Mouse (Mus musculus): ENCODE measurements around the gene Cers6. TPM values are rescaled to one million over a fixed set of nuclear protein-coding genes. Genes with fewer than 3 reads are reported as not detected.
A peak's percentile ranks its signal among the peaks of the same experiment; 100 is the strongest.

Gene Cers6
- total and polyA plus RNA-seq, 2 experiments, result 3.9 to 16.0 TPM

DNA sequence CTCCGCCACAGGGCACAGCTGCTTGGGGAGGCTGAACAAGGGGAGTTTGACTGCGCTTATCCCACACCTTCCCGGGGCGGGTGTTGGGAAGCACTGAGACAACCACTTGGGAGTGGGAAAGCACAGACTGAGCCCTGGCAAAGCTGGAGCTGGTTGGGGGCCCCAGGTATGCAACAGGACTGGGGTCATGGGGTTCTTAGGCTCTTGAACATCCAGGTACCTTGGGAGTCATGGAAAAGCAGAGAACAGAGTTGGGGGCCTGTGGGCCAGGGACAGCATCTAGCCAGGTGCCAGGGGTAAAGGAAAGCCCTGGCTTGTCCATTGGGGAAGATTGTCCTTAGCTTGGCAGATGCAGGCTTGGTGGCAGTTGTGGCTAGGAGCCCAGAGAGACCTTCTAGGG, 31.2 kb downstream of the Cers6 start:
- no peak overlapping the region for H3K27ac ChIP-seq (replicated peaks; ENCODE audit: insufficient read depth, low read depth, low read length)
- TF ChIP-seq CTCF (IDR thresholded peaks at IDR 0.05; ENCODE audit: low read depth, low read length), result no peak
- no peak for TF ChIP-seq POLR2A (IDR thresholded peaks at IDR 0.05; ENCODE audit: extremely low read depth, insufficient read depth, low read length)
- no peak for DNase-seq (ENCODE audit: extremely low read depth, low read depth, low spot score)
- 0 out of 2 replicates have a peak, but pooled peaks cover 1% of the 10 kb centered on the region for H3K4me1 ChIP-seq (ENCODE audit: control insufficient read depth, insufficient read depth, low read length)
- H3K9ac ChIP-seq (ENCODE audit: low read depth, low read length), result no peak overlapping the region
- H3K79me2 ChIP-seq (ENCODE audit: control insufficient read depth, insufficient read depth, low read length), result peaks cover 12% of the 10 kb centered on the region
- 94% methylated on average over 4 of the region's 4 CpGs for WGBS
- H3K36me3 ChIP-seq (ENCODE audit: control insufficient read depth, insufficient read depth, low read length), result no peaks in the 10 kb centered on the region
- H3K27me3 ChIP-seq (ENCODE audit: control insufficient read depth, insufficient read depth, low read length), result no peaks in the 10 kb centered on the region
- H3K4me3 ChIP-seq (ENCODE audit: insufficient read depth, low read depth, low read length), result no peak overlapping the region

DNA sequence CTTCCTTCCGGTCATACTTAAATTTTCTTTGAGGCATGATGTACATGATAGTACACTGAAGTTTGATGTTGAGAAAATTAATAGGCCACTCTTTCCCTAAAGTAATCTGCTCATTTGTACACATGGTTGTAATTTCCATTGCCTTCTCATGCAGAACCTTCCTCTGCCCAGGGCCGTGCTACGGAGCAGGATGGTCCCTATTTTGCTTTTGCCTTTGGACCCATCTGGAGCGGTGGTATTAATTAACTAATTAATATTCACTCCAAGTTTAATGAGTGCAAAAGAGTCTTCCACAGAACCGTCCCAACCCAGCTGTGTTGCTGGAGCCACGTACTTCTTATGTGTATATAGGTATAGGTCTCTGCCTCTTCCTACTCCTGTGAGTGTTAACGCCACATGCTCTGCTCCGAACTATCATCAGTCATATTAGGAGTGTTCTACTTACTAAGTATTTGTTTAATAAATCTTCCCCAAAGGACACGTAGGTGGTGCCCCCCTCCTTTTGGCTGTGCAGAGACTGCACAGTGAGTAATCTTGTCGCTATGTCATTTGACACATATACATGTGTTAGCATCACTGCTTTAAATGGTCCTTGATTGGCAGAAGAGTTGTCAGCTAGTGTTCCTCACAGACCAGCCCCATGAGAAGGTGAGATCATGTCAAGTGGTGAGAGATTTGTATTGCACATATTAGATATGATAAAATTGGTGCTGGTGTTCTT, 34.0 kb downstream of the Cers6 start:
- Histone ChIP-seq H3K79me2 (ENCODE audit: control insufficient read depth, insufficient read depth, low read length) (peaks cover 12% of the 10 kb centered on the region), H3K27me3 (ENCODE audit: control insufficient read depth, insufficient read depth, low read length) (no peaks in the 10 kb centered on the region), H3K9ac (ENCODE audit: low read depth, low read length) (no peak overlapping the region), H3K36me3 (ENCODE audit: control insufficient read depth, insufficient read depth, low read length) (no peaks in the 10 kb centered on the region), H3K4me1 (ENCODE audit: control insufficient read depth, insufficient read depth, low read length) (peaks cover 4% of the 10 kb centered on the region; the same call in 1 of the 2 replicates), H3K4me3 (ENCODE audit: insufficient read depth, low read depth, low read length) (no peak overlapping the region), H3K27ac (replicated peaks; ENCODE audit: insufficient read depth, low read depth, low read length) (no peak overlapping the region)
- TF ChIP-seq CTCF (IDR thresholded peaks at IDR 0.05; ENCODE audit: low read depth, low read length) (no peak), POLR2A (IDR thresholded peaks at IDR 0.05; ENCODE audit: extremely low read depth, insufficient read depth, low read length) (no peak)
- DNase-seq (ENCODE audit: extremely low read depth, low read depth, low spot score), result no peak
- WGBS, result 96% methylated on average over 10 of the region's 10 CpGs

DNA sequence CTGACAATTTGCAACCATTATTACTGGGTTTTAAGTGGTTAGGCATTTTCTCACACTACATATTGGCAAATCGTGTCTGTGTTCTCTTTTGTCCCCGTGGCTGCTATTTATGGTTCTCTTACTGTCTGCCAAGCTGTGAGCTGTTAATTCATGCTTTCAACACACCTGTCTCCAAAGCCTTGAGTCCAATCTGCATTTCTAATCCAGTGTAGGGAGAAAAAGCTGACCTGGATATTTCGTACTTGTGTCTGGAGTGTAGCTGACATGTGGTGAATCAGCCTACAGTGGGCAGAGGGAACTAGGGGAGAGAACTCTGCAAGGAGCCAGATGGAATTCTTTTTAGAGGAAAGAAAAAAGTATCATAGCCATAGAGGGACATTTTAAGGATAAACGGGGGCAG, 35.0 kb downstream of the Cers6 start:
- Histone ChIP-seq H3K79me2 (ENCODE audit: control insufficient read depth, insufficient read depth, low read length) (peaks cover 9% of the 10 kb centered on the region), H3K36me3 (ENCODE audit: control insufficient read depth, insufficient read depth, low read length) (no peaks in the 10 kb centered on the region), H3K27me3 (ENCODE audit: control insufficient read depth, insufficient read depth, low read length) (no peaks in the 10 kb centered on the region), H3K4me3 (ENCODE audit: insufficient read depth, low read depth, low read length) (no peak overlapping the region), H3K9ac (ENCODE audit: low read depth, low read length) (no peak overlapping the region), H3K27ac (replicated peaks; ENCODE audit: insufficient read depth, low read depth, low read length) (no peak overlapping the region), H3K4me1 (ENCODE audit: control insufficient read depth, insufficient read depth, low read length) (peaks cover 11% of the 10 kb centered on the region; the same call in 1 of the 2 replicates)
- WGBS, result 56% methylated on average over 4 of the region's 4 CpGs
- no peak for DNase-seq (ENCODE audit: extremely low read depth, low read depth, low spot score)
- no peak for TF ChIP-seq CTCF (IDR thresholded peaks at IDR 0.05; ENCODE audit: low read depth, low read length)
- TF ChIP-seq POLR2A (IDR thresholded peaks at IDR 0.05; ENCODE audit: extremely low read depth, insufficient read depth, low read length), result no peak

DNA sequence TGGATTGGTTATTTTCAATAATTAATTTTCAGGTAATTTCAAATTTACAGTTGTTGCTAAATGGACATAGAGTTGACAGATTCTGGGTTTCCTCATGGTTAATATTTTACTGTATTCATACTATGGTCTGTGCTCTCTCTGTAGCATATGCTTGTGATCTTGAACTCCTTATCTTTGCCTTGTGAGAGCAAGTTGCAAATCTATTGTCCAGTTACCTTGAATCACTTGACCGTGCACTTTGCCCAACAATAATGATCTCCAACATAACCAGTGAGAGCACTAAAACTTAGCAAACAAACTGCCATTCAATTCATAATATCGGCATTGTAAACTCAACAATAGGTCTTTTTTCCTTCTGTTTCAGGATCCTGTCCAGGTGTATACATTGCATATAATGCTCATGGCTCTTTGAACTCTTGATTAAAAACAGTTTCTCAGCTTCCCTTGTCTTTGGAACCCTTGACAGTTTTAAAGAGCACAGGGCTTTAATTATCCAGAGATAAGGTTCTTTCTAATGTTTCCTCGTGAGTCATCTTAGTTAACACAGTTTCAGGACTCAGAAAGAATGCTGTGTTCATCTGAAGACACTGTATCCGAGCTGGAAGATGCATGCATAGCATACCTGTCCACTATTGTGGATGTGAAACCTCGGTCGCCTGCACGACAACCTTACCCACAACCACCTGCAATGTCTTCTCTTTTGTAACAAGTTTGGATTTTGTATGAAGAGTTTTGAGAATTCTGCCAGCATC, 38.7 kb downstream of the Cers6 start:
- Histone ChIP-seq H3K36me3 (ENCODE audit: control insufficient read depth, insufficient read depth, low read length) (no peaks in the 10 kb centered on the region), H3K4me1 (ENCODE audit: control insufficient read depth, insufficient read depth, low read length) (peaks cover 14% of the 10 kb centered on the region), H3K4me3 (ENCODE audit: insufficient read depth, low read depth, low read length) (no peak overlapping the region), H3K27ac (replicated peaks; ENCODE audit: insufficient read depth, low read depth, low read length) (no peak overlapping the region), H3K9ac (ENCODE audit: low read depth, low read length) (no peak overlapping the region), H3K79me2 (ENCODE audit: control insufficient read depth, insufficient read depth, low read length) (peaks cover 7% of the 10 kb centered on the region; the same call in 1 of the 2 replicates), H3K27me3 (ENCODE audit: control insufficient read depth, insufficient read depth, low read length) (no peaks in the 10 kb centered on the region)
- DNase-seq (ENCODE audit: extremely low read depth, low read depth, low spot score), result peak; percentile 45
- 67% methylated on average over 7 of the region's 7 CpGs for WGBS
- no peak for TF ChIP-seq CTCF (IDR thresholded peaks at IDR 0.05; ENCODE audit: low read depth, low read length)
- no peak for TF ChIP-seq POLR2A (IDR thresholded peaks at IDR 0.05; ENCODE audit: extremely low read depth, insufficient read depth, low read length)

DNA sequence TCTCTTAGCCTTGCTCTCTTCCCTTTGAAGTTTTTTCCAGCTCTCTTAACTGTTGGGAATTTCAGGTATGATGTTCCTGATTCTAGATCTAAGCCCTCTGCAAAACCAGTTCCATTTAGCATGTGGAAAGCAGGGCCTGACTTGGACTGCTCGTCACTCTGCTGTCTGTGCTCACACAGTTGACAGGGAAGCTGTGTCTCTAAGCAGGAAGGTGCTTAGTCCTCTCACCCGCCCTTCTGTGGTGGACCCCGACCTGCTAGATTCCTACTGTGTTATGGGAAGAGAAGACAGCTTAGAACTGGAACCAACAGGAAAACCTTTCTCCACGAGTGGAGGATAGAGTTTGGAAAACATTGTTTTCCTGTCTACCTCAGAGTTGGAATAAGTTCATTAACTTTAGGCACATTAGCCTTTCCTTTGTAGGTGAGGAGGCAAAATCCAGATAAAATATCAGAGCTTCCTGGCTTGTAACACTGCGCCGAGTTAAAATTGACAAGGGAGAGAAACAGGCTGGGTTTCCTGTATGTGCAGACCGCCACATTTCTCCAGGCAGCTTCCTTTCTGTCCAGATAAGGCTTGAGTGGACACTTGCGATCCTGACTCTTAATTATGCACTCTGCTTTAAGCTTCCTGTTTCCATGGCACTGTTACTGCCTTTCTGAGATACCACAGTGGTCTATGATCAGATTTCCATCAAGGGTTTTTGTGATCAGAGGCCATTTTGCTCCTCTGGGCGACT, 39.6 kb downstream of the Cers6 start:
- H3K4me3 ChIP-seq (ENCODE audit: insufficient read depth, low read depth, low read length), result no peak overlapping the region
- H3K79me2 ChIP-seq (ENCODE audit: control insufficient read depth, insufficient read depth, low read length), result peaks cover 9% of the 10 kb centered on the region; the same call in 1 of the 2 replicates
- H3K9ac ChIP-seq (ENCODE audit: low read depth, low read length), result no peak overlapping the region
- H3K27me3 ChIP-seq (ENCODE audit: control insufficient read depth, insufficient read depth, low read length), result no peaks in the 10 kb centered on the region
- peak; percentile 59 for DNase-seq (ENCODE audit: extremely low read depth, low read depth, low spot score)
- TF ChIP-seq CTCF (IDR thresholded peaks at IDR 0.05; ENCODE audit: low read depth, low read length), result no peak
- no peak for TF ChIP-seq POLR2A (IDR thresholded peaks at IDR 0.05; ENCODE audit: extremely low read depth, insufficient read depth, low read length)
- peaks cover 14% of the 10 kb centered on the region for H3K4me1 ChIP-seq (ENCODE audit: control insufficient read depth, insufficient read depth, low read length)
- no peaks in the 10 kb centered on the region for H3K36me3 ChIP-seq (ENCODE audit: control insufficient read depth, insufficient read depth, low read length)
- 29% methylated on average over 9 of the region's 9 CpGs for WGBS
- no peak overlapping the region for H3K27ac ChIP-seq (replicated peaks; ENCODE audit: insufficient read depth, low read depth, low read length)

Data from liver, adult 2 months (tissue).